Mouse (Mus musculus): ENCODE results near the gene Iqub.

The Iqub gene

GRCm38 (mm10) chr6:24470135-24470534 lies 44.7 kb downstream of the Iqub start:
- DNase-seq: no peak

GRCm38 (mm10) chr6:24456097-24456496 lies 58.8 kb downstream of the Iqub start:
- DNase-seq: peak in 1 of 2 experiments; percentile 28

GRCm38 (mm10) chr6:24451026-24451821 lies 63.6 kb downstream of the Iqub start:
- no peak for DNase-seq

- DNase-seq: no peak
Measured at GRCm38 (mm10) chr6:24450241-24450640, 64.6 kb downstream of the Iqub start.

- DNase-seq: no peak
Measured at GRCm38 (mm10) chr6:24416056-24416455, 98.8 kb downstream of the Iqub start.

GRCm38 (mm10) chr6:24415500-24415899 lies 99.4 kb downstream of the Iqub start:
- no peak for DNase-seq

- no peak for DNase-seq
Measured at GRCm38 (mm10) chr6:24408573-24409427, 106.1 kb downstream of the Iqub start.

- DNase-seq: no peak
Measured at GRCm38 (mm10) chr6:24407743-24408142, 107.1 kb downstream of the Iqub start.

- no peak for DNase-seq
Measured at GRCm38 (mm10) chr6:24397237-24397647, 117.6 kb downstream of the Iqub start.
